Mouse (Mus musculus): ENCODE results near the gene Tmem8b. TPM values are rescaled to one million over a fixed set of nuclear protein-coding genes. Genes with fewer than 3 reads are reported as not detected.

Tmem8b gene
- polyA plus RNA-seq (2015; fragmentation: Nextera tagmentation; extraction: Ambion mirVana) = 2.0 and 2.2 TPM in 2 replicates

GRCm38 (mm10) chr4:43668782-43669427 is at the start of gene Tmem8b, which contains the start of gene Fam221b:
Gene Tmem8b (plus strand): TSS chr4:43668971.
Gene Fam221b (minus strand): TSS chr4:43669145.
- peak; percentile 89 for ATAC-seq (replicated peaks; ENCODE audit: low FRiP score, low read depth)
- Histone ChIP-seq H3K4me3 (replicated peaks; ENCODE audit: low read depth, low read length) (peak within 1 kb of the TSS; percentile 76), H3K4me2 (ENCODE audit: low read length) (peak within 1 kb of the TSS; percentile 83), H3K27ac (peak within 1 kb of the TSS; percentile 55; the same call in 1 of the 2 replicates), H3K36me3 (ENCODE audit: insufficient read depth, low read length) (no peaks in the 10 kb centered on the region), H3K4me1 (replicated peaks; ENCODE audit: insufficient read depth, low read length) (0 out of 2 replicates have a peak, but pooled peaks cover 8% of the 10 kb centered on the region), H3K9ac (ENCODE audit: low read depth, low read length) (peak within 1 kb of the TSS; percentile 83), H3K9me3 (replicated peaks; ENCODE audit: low read length) (no peaks in the 10 kb centered on the region), H3K27me3 (ENCODE audit: insufficient read depth, low read length) (no peaks in the 10 kb centered on the region)
- DNase-seq (ENCODE audit: low spot score) = peak; percentile 95
- WGBS = 2% methylated on average over 41 of the region's 41 CpGs
- no peak for TF ChIP-seq CTCF (IDR thresholded peaks at IDR 0.05; ENCODE audit: low read depth)

- no peak overlapping the region for H3K9ac ChIP-seq (ENCODE audit: low read depth, low read length)
- no peaks in the 10 kb centered on the region for H3K36me3 ChIP-seq (ENCODE audit: insufficient read depth, low read length)
- ATAC-seq (replicated peaks; ENCODE audit: low FRiP score, low read depth) (no peak), DNase-seq (ENCODE audit: low spot score) (no peak)
- no peak for TF ChIP-seq CTCF (IDR thresholded peaks at IDR 0.05; ENCODE audit: low read depth)
- no peak overlapping the region for H3K4me3 ChIP-seq (replicated peaks; ENCODE audit: low read depth, low read length)
- no peak overlapping the region for H3K4me2 ChIP-seq (ENCODE audit: low read length)
- H3K27me3 ChIP-seq (ENCODE audit: insufficient read depth, low read length) = no peaks in the 10 kb centered on the region
- no peak overlapping the region for H3K27ac ChIP-seq
- 0 out of 2 replicates have a peak, but pooled peaks cover under 1% of the 10 kb centered on the region for H3K9me3 ChIP-seq (replicated peaks; ENCODE audit: low read length)
- WGBS = 83% methylated on average over 4 of the region's 4 CpGs
- H3K4me1 ChIP-seq (replicated peaks; ENCODE audit: insufficient read depth, low read length) = no peaks in the 10 kb centered on the region
Measured at GRCm38 (mm10) chr4:43620146-43620778, 48.5 kb upstream of the Tmem8b start.

GRCm38 (mm10) chr4:43629106-43629817 is 39.5 kb upstream of the Tmem8b start:
- Histone ChIP-seq H3K9me3 (replicated peaks; ENCODE audit: low read length) (peaks cover 4% of the 10 kb centered on the region), H3K27ac (no peak overlapping the region), H3K9ac (ENCODE audit: low read depth, low read length) (no peak overlapping the region), H3K4me3 (replicated peaks; ENCODE audit: low read depth, low read length) (no peak overlapping the region), H3K36me3 (ENCODE audit: insufficient read depth, low read length) (no peaks in the 10 kb centered on the region), H3K4me2 (ENCODE audit: low read length) (no peak overlapping the region), H3K27me3 (ENCODE audit: insufficient read depth, low read length) (no peaks in the 10 kb centered on the region), H3K4me1 (replicated peaks; ENCODE audit: insufficient read depth, low read length) (peaks cover 13% of the 10 kb centered on the region; the same call in 1 of the 2 replicates)
- ATAC-seq (replicated peaks; ENCODE audit: low FRiP score, low read depth) = no peak; the same call in 1 of the 2 replicates
- 48% methylated on average over 20 of the region's 20 CpGs for WGBS
- peak; percentile 38 for DNase-seq (ENCODE audit: low spot score)
- TF ChIP-seq CTCF (IDR thresholded peaks at IDR 0.05; ENCODE audit: low read depth) = no peak

- Histone ChIP-seq H3K27ac (no peak overlapping the region), H3K4me1 (replicated peaks; ENCODE audit: insufficient read depth, low read length) (peaks cover 13% of the 10 kb centered on the region; the same call in 1 of the 2 replicates), H3K4me3 (replicated peaks; ENCODE audit: low read depth, low read length) (no peak overlapping the region), H3K9ac (ENCODE audit: low read depth, low read length) (no peak overlapping the region), H3K9me3 (replicated peaks; ENCODE audit: low read length) (peaks cover 4% of the 10 kb centered on the region), H3K36me3 (ENCODE audit: insufficient read depth, low read length) (no peaks in the 10 kb centered on the region), H3K27me3 (ENCODE audit: insufficient read depth, low read length) (no peaks in the 10 kb centered on the region), H3K4me2 (ENCODE audit: low read length) (no peak overlapping the region)
- 5% methylated on average over 5 of the region's 5 CpGs for WGBS
- DNase-seq (ENCODE audit: low spot score) (peak; percentile 96), ATAC-seq (replicated peaks; ENCODE audit: low FRiP score, low read depth) (peak; percentile 39; the same call in 1 of the 2 replicates)
- TF ChIP-seq CTCF (IDR thresholded peaks at IDR 0.05; ENCODE audit: low read depth) = peak; percentile 94
Measured at GRCm38 (mm10) chr4:43630030-43630581, 38.7 kb upstream of the Tmem8b start.

GRCm38 (mm10) chr4:43630671-43631045 is 38.1 kb upstream of the Tmem8b start:
- WGBS = 28% methylated on average over 5 of the region's 5 CpGs
- no peak overlapping the region for H3K9ac ChIP-seq (ENCODE audit: low read depth, low read length)

More at GRCm38 (mm10) chr4:43630671-43631045, 38.1 kb upstream of the Tmem8b start:
- no peaks in the 10 kb centered on the region for H3K36me3 ChIP-seq (ENCODE audit: insufficient read depth, low read length)
- ATAC-seq (replicated peaks; ENCODE audit: low FRiP score, low read depth) (no peak), DNase-seq (ENCODE audit: low spot score) (peak; percentile 9)
- H3K4me3 ChIP-seq (replicated peaks; ENCODE audit: low read depth, low read length) = no peak overlapping the region
- H3K9me3 ChIP-seq (replicated peaks; ENCODE audit: low read length) = peaks cover under 1% of the 10 kb centered on the region; the same call in 1 of the 2 replicates
- no peak for TF ChIP-seq CTCF (IDR thresholded peaks at IDR 0.05; ENCODE audit: low read depth)
- H3K27ac ChIP-seq = peak overlapping the region; percentile 64; the same call in 1 of the 2 replicates
- H3K4me1 ChIP-seq (replicated peaks; ENCODE audit: insufficient read depth, low read length) = peaks cover 13% of the 10 kb centered on the region; the same call in 1 of the 2 replicates
- no peaks in the 10 kb centered on the region for H3K27me3 ChIP-seq (ENCODE audit: insufficient read depth, low read length)
- peak overlapping the region; percentile 91 for H3K4me2 ChIP-seq (ENCODE audit: low read length)

Measured in kidney, postnatal 0 days (tissue).